Mouse (Mus musculus) cerebellum, adult 2 months (tissue): ENCODE measurements around the gene Sh3bgr. TPM values are rescaled to one million over a fixed set of nuclear protein-coding genes. Genes with fewer than 3 reads are reported as not detected.

Source experiments
- DNase-seq, 2 experiments: peaks; one replicate each; pipeline ENCODE4 v3.0.0; 2021
- H3K27ac ChIP-seq: fragments of 200-500 bp; 2 replicates; pipeline ENCODE4 v1.5.1; 2012; ENCODE audit warnings: low read length, control low read depth, inconsistent platforms; ENCODE audit not compliant: insufficient read depth
- H3K27me3 ChIP-seq: fragments of 200-500 bp; 2 replicates; pipeline ENCODE4 v1.6.1; 2012; ENCODE audit warnings: inconsistent platforms, mild to moderate bottlenecking, low read length, moderate library complexity; ENCODE audit not compliant: control insufficient read depth, insufficient read depth
- H3K4me1 ChIP-seq: fragments of 200-500 bp; 2 replicates; pipeline ENCODE4 v1.6.1; 2011; ENCODE audit warnings: low read length; ENCODE audit not compliant: control insufficient read depth, insufficient read depth
- H3K4me3 ChIP-seq: fragments of 200-500 bp; replicated peaks from 2 replicates; pipeline ENCODE3; 2011; ENCODE audit warnings: mild to moderate bottlenecking, low read depth, low read length, control low read depth; ENCODE audit not compliant: insufficient read depth
- CTCF ChIP-seq: fragments of 200-500 bp; IDR thresholded peaks from 2 replicates; pipeline ENCODE4 v1.5.1; 2011; ENCODE audit warnings: low read depth, mild to moderate bottlenecking, control low read depth, low read length, moderate library complexity, borderline replicate concordance; ENCODE audit not compliant: insufficient read depth
- POLR2A ChIP-seq: fragments of 200-500 bp; IDR thresholded peaks from 2 replicates; pipeline ENCODE4 v1.6.1; 2011; ENCODE audit warnings: low read length, control low read depth, borderline replicate concordance; ENCODE audit not compliant: insufficient read depth
- WGBS: fragments of 180-500 bp; shearing (Covaris S2); methylation state at CpG from one replicate; pipeline ENCODE4 v1.1.7; 2018; 5-methylcytosine and 5-hydroxymethylcytosine counted together
- polyA plus RNA-seq: library from polyadenylated mRNA; depleted of rRNA; stranded (reverse); fragments of >200 nt; gene quantifications from 2 replicates; pipeline ENCODE4 v1.2.3, GENCODE M21; 2012; rRNA removed

Sh3bgr gene
- 38.3 and 54.5 TPM in 2 replicates for polyA plus RNA-seq

DNA sequence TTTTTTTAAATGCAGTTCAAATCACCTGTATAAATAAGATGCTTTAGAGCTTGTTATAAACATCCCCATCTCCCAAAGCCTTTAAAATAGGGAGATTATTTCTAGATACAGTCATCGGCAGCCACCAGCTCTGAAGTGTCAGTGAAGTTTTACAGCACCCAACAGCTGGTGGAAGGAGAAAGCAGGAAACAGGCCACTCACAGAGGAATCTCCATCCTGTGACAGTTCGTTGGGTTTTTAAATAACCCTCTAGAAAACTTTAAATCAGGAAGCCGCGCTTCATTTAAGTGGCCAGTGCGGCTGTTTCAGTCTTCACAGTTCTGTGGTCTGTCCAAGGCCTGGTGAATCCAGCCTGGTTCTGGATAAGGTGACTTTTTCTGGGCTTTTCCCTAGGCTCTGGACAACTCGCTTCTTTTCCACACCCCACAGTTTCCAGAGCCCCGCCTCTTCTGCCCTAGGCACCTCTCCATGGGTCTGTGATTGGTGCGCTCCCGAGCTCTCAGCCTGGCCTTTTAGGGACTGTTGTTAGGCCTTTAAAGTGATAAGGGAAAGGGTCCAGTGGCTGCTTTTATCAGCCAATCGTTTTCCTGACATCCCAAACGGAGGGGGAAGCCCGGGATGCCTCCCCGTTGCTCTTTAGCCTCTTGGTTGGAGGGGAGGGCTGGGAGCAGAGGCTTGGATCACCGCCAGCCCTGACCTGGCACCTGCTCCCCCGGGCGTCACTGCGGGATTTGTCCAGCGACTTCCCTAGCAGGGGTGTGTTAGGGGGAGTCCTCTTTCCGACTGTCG, at the start of gene Sh3bgr:
TSS of gene Sh3bgr (plus strand) at position 538 of the 789 bp plus-strand sequence.
- Histone ChIP-seq H3K27me3 (no peaks in the 10 kb centered on the region), H3K4me3 (peak within 1 kb of the TSS; percentile 54), H3K27ac (peak within 1 kb of the TSS; percentile 11; the same call in 1 of the 2 replicates), H3K4me1 (no peaks in the 10 kb centered on the region)
- 14% methylated on average over 20 of the region's 20 CpGs for WGBS
- no peak for TF ChIP-seq CTCF
- no peak for TF ChIP-seq POLR2A
- DNase-seq = peak; percentile 74 to 76

DNA sequence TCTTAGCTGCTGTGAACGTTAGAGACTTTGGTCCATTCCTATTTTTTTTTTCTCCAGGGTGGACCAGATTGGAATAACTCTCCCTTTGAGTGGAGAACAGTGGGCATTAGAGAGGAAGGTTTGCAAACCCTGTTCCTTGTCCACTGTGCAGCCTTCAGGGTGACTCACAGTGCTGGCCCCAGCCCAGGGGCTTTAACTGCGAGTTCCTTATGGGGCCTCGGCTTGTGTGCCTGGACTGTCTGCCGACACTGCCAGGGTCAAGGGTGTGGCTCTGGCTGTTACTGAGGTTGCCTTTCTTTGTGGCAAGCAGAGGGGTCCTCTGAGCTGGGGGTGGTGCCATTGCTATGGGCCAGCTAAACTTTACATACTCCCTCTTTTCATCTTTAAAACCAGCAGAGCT, 49.3 kb upstream of the Sh3bgr start:
- Histone ChIP-seq H3K4me3 (no peak overlapping the region), H3K27me3 (no peaks in the 10 kb centered on the region), H3K27ac (0 out of 2 replicates have a peak overlapping the region, but pooled peaks have one; percentile 43), H3K4me1 (peaks cover 10% of the 10 kb centered on the region; the same call in 1 of the 2 replicates)
- TF ChIP-seq CTCF (no peak), POLR2A (no peak)
- DNase-seq = peak; percentile 48 to 71
- 12% methylated on average over 4 of the region's 4 CpGs for WGBS

DNA sequence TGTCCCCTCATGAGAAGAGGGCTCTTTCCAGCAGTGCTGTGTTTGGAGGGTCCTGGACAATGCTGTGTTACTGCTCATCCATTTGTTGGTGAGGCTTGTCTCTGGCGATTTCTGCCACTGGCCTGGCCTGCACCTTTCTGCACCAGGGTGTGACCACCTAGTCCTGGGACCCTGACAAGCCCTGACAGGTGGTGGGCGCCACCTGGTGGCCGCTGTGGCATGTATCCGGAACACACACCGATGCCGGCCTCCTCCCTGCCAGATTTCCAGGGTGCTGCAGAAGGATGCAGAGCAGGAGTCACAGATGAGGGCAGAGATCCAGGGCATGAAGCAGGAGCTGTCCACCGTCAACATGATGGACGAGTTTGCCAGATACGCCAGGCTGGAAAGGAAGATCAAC, 48.7 kb upstream of the Sh3bgr start:
- DNase-seq = peak; percentile 84 to 85
- WGBS = 2% methylated on average over 9 of the region's 9 CpGs
- TF ChIP-seq CTCF (peak; percentile 91), POLR2A (0 out of 2 replicates have a peak, but pooled peaks have one; percentile 28)
- peaks cover 12% of the 10 kb centered on the region; the same call in 1 of the 2 replicates for H3K4me1 ChIP-seq
- H3K4me3 ChIP-seq = peak overlapping the region; percentile 69
- 0 out of 2 replicates have a peak overlapping the region, but pooled peaks have one; percentile 39 for H3K27ac ChIP-seq
- no peaks in the 10 kb centered on the region for H3K27me3 ChIP-seq

DNA sequence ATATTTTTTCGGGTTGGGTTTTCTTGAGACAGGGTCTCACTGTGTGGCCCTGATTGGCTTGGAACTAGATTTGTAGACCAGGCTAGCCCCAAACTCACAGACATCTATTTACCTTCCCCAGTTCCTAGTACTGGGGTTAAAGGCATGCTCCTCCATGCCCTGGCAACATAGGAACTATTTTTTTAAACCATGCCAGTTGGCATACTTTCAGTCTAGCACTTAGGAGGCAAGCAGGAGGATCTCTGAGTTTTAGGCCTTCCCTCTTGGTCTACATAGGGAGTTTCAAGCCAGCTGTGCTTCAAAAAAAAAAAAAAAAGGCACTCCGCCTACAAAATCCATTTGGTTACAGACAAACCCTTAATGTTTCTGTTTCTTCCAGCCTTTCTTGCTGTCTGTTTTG, 45.8 kb upstream of the Sh3bgr start:
- Histone ChIP-seq H3K27ac (no peak overlapping the region), H3K4me3 (no peak overlapping the region), H3K27me3 (no peaks in the 10 kb centered on the region), H3K4me1 (peaks cover 24% of the 10 kb centered on the region)
- WGBS = 96% methylated on average over 2 of the region's 2 CpGs
- DNase-seq = no peak
- no peak for TF ChIP-seq CTCF
- no peak for TF ChIP-seq POLR2A

DNA sequence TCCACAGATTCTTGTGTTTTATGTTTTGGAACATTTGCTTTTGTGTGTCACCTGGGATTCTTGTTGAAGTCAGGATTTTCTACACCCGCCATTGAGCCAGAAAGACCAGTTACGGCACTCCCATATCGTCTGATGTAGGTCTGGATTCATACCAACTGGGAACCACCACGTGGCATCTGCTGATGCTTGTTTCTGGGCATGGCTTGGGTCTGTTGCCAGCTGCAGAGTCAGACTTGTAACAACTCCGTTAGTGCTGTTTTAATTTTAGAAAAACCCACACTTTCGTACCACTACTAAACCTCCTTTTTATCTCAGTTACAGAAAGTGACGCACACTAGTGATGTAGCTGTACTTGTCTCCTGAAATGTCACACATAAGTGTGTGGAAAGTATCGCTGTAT, 44.2 kb upstream of the Sh3bgr start:
- WGBS = 48% methylated on average over 8 of the region's 8 CpGs
- H3K4me1 ChIP-seq = peaks cover 27% of the 10 kb centered on the region
- TF ChIP-seq CTCF (no peak), POLR2A (no peak)
- H3K27ac ChIP-seq = no peak overlapping the region
- H3K4me3 ChIP-seq = no peak overlapping the region
- H3K27me3 ChIP-seq = no peaks in the 10 kb centered on the region
- DNase-seq = no peak

DNA sequence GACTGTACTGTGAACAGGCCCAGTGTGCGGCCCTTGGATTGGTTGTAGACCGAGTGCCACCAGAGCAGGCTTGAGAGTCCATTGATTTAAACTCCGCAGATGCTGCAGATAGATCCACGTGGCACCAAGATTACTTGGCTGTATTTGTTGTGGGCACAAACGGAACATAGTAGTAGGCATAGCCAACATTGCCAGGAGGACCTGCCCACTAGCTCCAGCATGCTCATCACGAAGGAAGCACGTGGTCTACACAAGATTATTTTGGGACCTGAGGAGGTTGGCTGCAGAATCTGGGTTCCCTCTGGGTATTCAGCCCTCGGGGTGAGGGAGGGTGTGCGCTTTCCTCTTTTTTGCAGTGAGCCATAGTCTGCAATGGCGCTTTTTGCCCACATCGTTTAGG, 43.1 kb upstream of the Sh3bgr start:
- no peak overlapping the region for H3K4me3 ChIP-seq
- no peak for DNase-seq
- H3K27ac ChIP-seq = no peak overlapping the region
- no peak for TF ChIP-seq CTCF
- no peak for TF ChIP-seq POLR2A
- peaks cover 27% of the 10 kb centered on the region for H3K4me1 ChIP-seq
- 53% methylated on average over 11 of the region's 11 CpGs for WGBS
- H3K27me3 ChIP-seq = no peaks in the 10 kb centered on the region

DNA sequence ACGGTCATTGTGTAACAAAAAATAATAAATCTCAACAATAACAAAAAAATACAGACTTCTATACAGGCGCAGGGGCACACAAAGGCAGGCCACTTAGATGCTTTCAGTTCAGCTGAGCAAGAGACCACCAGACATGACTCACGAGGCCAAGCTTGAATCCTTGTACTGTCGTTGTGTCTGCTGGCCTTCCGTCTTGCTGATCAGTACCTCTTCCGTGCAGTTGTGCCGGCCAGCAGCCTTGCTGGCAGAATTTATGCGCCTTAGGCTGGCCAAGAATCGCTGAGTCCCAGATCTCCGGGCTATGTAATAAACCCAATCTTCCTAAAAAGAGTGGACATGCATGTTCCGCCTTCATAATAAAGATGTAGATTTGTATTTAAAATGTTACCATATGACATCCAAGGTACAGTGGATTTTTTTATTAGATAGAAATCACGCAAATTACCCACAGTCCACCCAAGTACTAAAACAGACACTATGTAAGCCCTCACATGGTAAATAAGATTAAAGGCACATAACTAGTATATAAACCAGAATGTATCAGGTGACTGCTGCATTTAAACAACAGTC, 41.7 kb upstream of the Sh3bgr start:
- no peak for TF ChIP-seq POLR2A
- no peak for TF ChIP-seq CTCF
- Histone ChIP-seq H3K27ac (no peak overlapping the region), H3K4me1 (peaks cover 34% of the 10 kb centered on the region), H3K4me3 (no peak overlapping the region), H3K27me3 (no peaks in the 10 kb centered on the region)
- DNase-seq = no peak
- 67% methylated on average over 12 of the region's 12 CpGs for WGBS

DNA sequence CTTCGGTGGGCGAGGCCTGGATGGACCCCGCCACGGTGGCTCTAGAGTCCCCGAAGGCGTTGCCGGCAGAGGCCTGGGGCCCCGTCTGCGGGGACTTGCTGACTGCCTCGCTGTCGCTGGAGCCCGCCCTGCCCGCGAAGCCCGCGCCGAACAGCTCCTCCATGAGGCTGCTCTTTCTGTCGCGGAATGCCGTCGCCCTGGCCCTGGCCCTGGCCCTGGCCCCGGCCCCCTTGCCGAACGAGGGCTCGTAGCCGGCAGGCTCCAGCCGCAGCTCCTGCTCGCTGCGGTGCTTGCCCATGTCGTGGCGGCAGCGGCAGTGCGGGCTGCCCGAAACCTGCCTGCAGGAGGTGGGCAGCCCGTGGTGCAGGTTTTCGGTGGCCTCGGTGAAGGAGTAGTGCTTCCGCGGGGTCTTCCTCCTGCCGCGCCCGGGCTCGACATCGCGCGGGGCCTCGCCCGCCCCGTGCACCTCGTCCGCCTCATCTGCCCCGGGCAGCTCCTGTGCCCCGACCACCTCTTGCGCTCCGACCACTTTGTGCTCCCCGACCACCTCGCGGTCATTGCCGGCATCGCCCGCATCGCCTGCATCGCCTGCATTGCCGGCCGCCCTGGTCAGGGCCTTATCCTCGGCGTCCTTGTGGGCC, 41.0 kb upstream of the Sh3bgr start:
- H3K4me1 ChIP-seq = peaks cover 34% of the 10 kb centered on the region
- WGBS = 18% methylated on average over 67 of the region's 67 CpGs
- DNase-seq = peak; percentile 62 to 74
- H3K27ac ChIP-seq = peak overlapping the region; percentile 66
- peak overlapping the region; percentile 27 for H3K4me3 ChIP-seq
- TF ChIP-seq CTCF (0 out of 2 replicates have a peak, but pooled peaks have one; percentile 15), POLR2A (no peak)
- H3K27me3 ChIP-seq = no peaks in the 10 kb centered on the region
